Mouse (Mus musculus) ES-Bruce4 (cell line): ENCODE data around the gene Rims4. TPM values are rescaled to one million over a fixed set of nuclear protein-coding genes. Genes with fewer than 3 reads are reported as not detected.

ENCODE experiments used
- H3K27ac ChIP-seq: 2 replicates; pipeline ENCODE4 v1.5.1; 2012; ENCODE audit warnings: low read length, inconsistent platforms; ENCODE audit not compliant: insufficient read depth
- H3K27me3 ChIP-seq: 2 replicates; pipeline ENCODE4 v1.6.1; 2012; ENCODE audit warnings: mild to moderate bottlenecking, low read length, inconsistent platforms; ENCODE audit not compliant: control insufficient read depth, poor library complexity, insufficient read depth, severe bottlenecking
- H3K36me3 ChIP-seq: 2 replicates; pipeline ENCODE4 v1.6.1; 2012; ENCODE audit warnings: inconsistent platforms, mild to moderate bottlenecking, low read length, moderate library complexity; ENCODE audit not compliant: control insufficient read depth, poor library complexity, insufficient read depth, severe bottlenecking
- H3K4me1 ChIP-seq: one replicate; pipeline ENCODE4 v1.8.1; 2011; ENCODE audit warnings: low read length; ENCODE audit not compliant: control insufficient read depth, insufficient read depth
- H3K4me3 ChIP-seq: 2 replicates; pipeline ENCODE4 v1.5.1; 2011; ENCODE audit warnings: low read depth, mild to moderate bottlenecking, low read length
- H3K9ac ChIP-seq: 2 replicates; pipeline ENCODE4 v1.6.1; 2012; ENCODE audit warnings: low read depth, mild to moderate bottlenecking, inconsistent platforms; ENCODE audit not compliant: poor library complexity, severe bottlenecking
- H3K9me3 ChIP-seq: replicated peaks from 2 replicates; pipeline ENCODE4 v1.6.1; 2012; ENCODE audit warnings: mild to moderate bottlenecking, low read length, inconsistent platforms; ENCODE audit not compliant: control insufficient read depth, poor library complexity, insufficient read depth, severe bottlenecking
- CTCF ChIP-seq: IDR thresholded peaks from one replicate; pipeline ENCODE4 v1.8.1; 2011; ENCODE audit warnings: low read depth, low read length
- EP300 ChIP-seq: IDR thresholded peaks from 2 replicates; pipeline ENCODE4 v1.6.1; 2011; ENCODE audit warnings: low read depth, low read length; ENCODE audit not compliant: insufficient read depth
- POLR2A ChIP-seq: IDR thresholded peaks from one replicate; pipeline ENCODE4 v1.8.1; 2011; ENCODE audit warnings: low read length; ENCODE audit not compliant: insufficient read depth
- polyA plus RNA-seq: library from polyadenylated mRNA; stranded (reverse); fragments of >200 nt; gene quantifications from 2 replicates; pipeline ENCODE4 v1.2.4, GENCODE M21; 2011; ENCODE audit warnings: low read depth; ENCODE audit not compliant: missing spikeins, insufficient read depth, insufficient read length

Rims4 gene
- polyA plus RNA-seq: 0.88 and 1.7 TPM in 2 replicates

- H3K36me3 ChIP-seq: no peaks in the 10 kb centered on the region
- TF ChIP-seq CTCF: no peak
- TF ChIP-seq POLR2A: no peak
- no peak for TF ChIP-seq EP300
- peaks cover 7% of the 10 kb centered on the region for H3K27me3 ChIP-seq
- H3K4me3 ChIP-seq: peak within 1 kb of the TSS; percentile 93
- H3K4me1 ChIP-seq: no peaks in the 10 kb centered on the region
- H3K9me3 ChIP-seq: no peaks in the 10 kb centered on the region
- H3K27ac ChIP-seq: no peak within 1 kb of the TSS
- peak within 1 kb of the TSS; percentile 92 for H3K9ac ChIP-seq
Measured at GRCm38 (mm10) chr2:163918317-163919258, at the start of gene Rims4. Gene Rims4 (minus strand): TSS chr2:163918683.

DNA sequence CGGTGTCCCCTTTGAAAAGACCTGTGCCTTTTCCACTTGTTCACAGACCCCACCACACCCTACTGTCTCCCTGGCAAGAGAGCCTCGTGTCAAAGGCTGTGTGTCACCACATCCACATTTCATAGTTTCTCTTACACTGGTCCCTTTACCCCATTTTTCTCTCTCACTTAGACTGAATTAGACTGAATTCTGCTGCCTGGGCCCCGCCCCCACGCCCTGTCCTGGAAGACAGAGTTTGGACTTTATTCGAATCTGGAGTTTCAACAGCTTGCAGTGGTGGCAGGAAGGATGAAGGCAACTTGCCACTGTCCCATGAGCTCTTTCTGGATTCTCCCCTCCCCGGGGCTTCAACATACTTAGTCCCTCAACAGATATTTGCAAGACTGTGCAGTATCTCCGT, 47.2 kb upstream of the Rims4 start:
- Histone ChIP-seq H3K9ac (no peak overlapping the region), H3K27me3 (no peaks in the 10 kb centered on the region), H3K27ac (no peak overlapping the region), H3K9me3 (no peaks in the 10 kb centered on the region; the same call in 1 of the 2 replicates), H3K36me3 (no peaks in the 10 kb centered on the region), H3K4me1 (no peaks in the 10 kb centered on the region), H3K4me3 (no peak overlapping the region)
- TF ChIP-seq POLR2A (no peak), CTCF (no peak), EP300 (no peak)

DNA sequence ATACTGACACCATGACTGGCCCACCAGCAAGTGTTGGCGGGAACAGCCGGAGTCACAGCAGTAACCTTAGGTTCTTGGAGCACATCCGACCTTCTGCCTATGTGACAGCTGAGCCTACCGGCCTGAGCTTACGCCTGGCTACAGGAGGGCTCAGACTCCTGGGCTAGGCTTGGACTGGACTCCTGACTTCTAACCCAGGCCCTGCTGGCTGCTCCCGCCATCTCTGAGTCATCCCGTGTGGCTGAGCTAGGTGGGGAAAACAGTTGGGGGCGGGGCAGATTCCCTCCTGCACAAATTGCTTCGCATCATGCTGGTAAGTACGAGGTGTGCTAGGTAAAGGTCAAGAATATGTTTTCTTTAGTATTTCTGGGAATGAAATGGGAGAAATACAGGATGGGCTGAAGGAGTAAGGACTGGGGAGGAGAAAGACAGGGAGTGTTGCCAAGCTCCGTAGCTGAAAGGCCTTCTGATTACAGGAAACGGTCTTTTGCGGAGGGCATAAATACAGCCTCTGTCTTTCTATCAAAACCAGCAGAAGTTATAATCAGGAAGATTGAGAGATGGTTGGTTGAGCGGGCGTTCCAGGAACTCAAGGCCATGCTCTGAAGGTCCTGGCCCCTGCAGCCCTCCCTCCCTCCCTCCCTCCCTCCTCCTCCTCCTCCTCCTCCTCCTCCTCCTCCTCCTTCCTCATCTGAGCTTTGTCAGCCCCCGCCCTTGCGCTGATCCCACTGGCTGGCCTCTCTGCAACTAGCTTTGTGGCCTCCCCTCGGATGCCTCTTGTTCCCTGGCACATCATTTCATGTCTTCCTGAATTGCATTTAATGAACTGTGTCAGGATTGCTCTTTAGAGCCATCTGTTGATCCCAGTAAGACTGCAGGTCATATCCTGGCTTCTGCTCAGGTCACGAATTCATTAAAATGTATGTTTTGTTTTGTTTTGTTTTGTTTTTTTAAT, 46.4 kb upstream of the Rims4 start:
- no peaks in the 10 kb centered on the region for H3K36me3 ChIP-seq
- H3K9ac ChIP-seq: no peak overlapping the region
- no peaks in the 10 kb centered on the region; the same call in 1 of the 2 replicates for H3K9me3 ChIP-seq
- no peak overlapping the region for H3K27ac ChIP-seq
- H3K4me3 ChIP-seq: no peak overlapping the region
- no peak for TF ChIP-seq CTCF
- TF ChIP-seq POLR2A: no peak
- TF ChIP-seq EP300: no peak
- no peaks in the 10 kb centered on the region for H3K27me3 ChIP-seq
- H3K4me1 ChIP-seq: no peaks in the 10 kb centered on the region

DNA sequence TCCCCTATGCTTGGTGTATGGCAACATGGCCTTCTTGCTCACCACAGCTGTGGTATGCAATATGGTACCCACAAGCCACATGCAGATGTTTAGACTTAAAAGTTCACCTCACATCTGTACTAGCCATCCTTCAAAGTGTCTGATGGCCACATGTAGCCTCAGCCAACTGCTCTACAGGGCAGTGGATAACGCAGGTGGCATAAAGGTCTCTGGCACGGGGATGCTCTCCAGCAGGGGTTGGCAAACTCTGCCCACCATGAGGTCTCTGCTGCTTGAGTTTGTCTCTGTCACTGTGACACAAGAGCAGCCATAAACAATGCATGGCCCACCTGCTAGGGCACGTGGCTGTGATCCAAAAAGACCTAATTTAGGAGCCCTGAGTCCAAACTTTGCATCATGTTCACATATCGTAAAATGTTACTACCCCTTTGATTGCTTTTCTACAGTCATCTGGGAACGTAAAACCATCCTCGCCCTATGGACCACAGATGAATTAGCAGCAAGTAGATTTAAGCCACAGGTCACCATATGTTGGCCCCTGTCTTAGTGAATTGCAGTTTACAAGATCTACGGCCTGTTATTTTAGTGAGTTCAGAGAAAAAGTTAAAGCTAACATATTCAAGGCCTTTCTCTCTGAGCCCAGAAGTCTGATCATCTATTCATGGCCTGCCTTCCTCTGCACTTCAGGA, 35.3 kb upstream of the Rims4 start:
- H3K9ac ChIP-seq: no peak overlapping the region
- no peak overlapping the region for H3K4me3 ChIP-seq
- no peaks in the 10 kb centered on the region; the same call in 1 of the 2 replicates for H3K9me3 ChIP-seq
- H3K4me1 ChIP-seq: no peaks in the 10 kb centered on the region
- no peaks in the 10 kb centered on the region for H3K36me3 ChIP-seq
- H3K27me3 ChIP-seq: no peaks in the 10 kb centered on the region
- H3K27ac ChIP-seq: no peak overlapping the region
- TF ChIP-seq EP300 (no peak), CTCF (no peak), POLR2A (no peak)

- TF ChIP-seq EP300: no peak
- no peak for TF ChIP-seq POLR2A
- peak; percentile 76 for TF ChIP-seq CTCF
- no peaks in the 10 kb centered on the region for H3K27me3 ChIP-seq
Measured at GRCm38 (mm10) chr2:163951770-163952169, 33.3 kb upstream of the Rims4 start.

More at GRCm38 (mm10) chr2:163951770-163952169, 33.3 kb upstream of the Rims4 start:
- H3K36me3 ChIP-seq: no peaks in the 10 kb centered on the region
- H3K9me3 ChIP-seq: no peaks in the 10 kb centered on the region
- H3K4me3 ChIP-seq: no peak overlapping the region
- H3K27ac ChIP-seq: no peak overlapping the region
- H3K9ac ChIP-seq: no peak overlapping the region
- H3K4me1 ChIP-seq: no peaks in the 10 kb centered on the region
